ENCODE assay signal across 15 mouse cellular contexts in the genomic region with DNA sequence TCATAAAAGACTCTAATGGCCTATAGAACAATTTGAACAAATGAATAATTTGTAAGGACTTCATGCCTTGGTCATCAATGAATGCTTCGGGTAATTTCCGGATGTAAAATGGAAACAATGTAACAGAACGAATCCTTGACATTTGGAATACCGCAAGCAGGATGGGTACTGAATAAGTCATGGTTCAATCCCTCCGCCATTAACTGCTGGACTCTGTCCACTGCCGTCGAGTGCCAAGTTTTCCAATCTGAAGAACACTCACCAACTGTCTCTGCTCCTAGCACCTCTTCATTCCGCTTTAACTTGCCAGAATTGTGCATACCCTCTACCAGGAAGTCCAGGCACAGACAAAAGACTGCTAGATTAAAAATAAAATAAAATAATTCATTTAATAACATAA.
"Had no signal": no experiment of that assay in that cellular context is flagged by ENCODE, and none has a peak within 500 bp of the region (broad histone marks: within the 10 kb centered on the region; RNA-seq: fewer than 3 reads in every experiment).

No protein-coding gene starts in this region.

- H3K9me3 ChIP-seq: intestine, embryonic 15.5 days; liver, embryonic 13.5 days; midbrain, embryonic 12.5 days; neural tube, embryonic 13.5 days; stomach, embryonic 15.5 days had no signal

- H3K27ac ChIP-seq: intestine, embryonic 15.5 days; liver, embryonic 13.5 days; midbrain, embryonic 12.5 days; neural tube, embryonic 13.5 days; stomach, embryonic 15.5 days had no signal

- ATAC-seq: intestine, embryonic 15.5 days; midbrain, embryonic 16.5 days had no signal

- H3K4me2 ChIP-seq: intestine, embryonic 15.5 days; liver, embryonic 13.5 days; midbrain, embryonic 12.5 days; neural tube, embryonic 13.5 days; stomach, embryonic 15.5 days had no signal

- H3K4me3 ChIP-seq: intestine, embryonic 15.5 days; liver, embryonic 13.5 days; midbrain, embryonic 12.5 days; myocyte; neural tube, embryonic 13.5 days; stomach, embryonic 15.5 days had no signal

- H3K9ac ChIP-seq: intestine, embryonic 15.5 days; liver, embryonic 13.5 days; midbrain, embryonic 12.5 days; neural tube, embryonic 13.5 days; stomach, embryonic 15.5 days had no signal

- H3K36me3 ChIP-seq: intestine, embryonic 15.5 days; liver, embryonic 13.5 days; midbrain, embryonic 12.5 days; neural tube, embryonic 13.5 days; stomach, embryonic 15.5 days had no signal

- H3K4me1 ChIP-seq: intestine, embryonic 15.5 days; liver, embryonic 13.5 days; midbrain, embryonic 12.5 days; neural tube, embryonic 13.5 days; stomach, embryonic 15.5 days had no signal

- H3K27me3 ChIP-seq: intestine, embryonic 15.5 days; liver, embryonic 13.5 days; midbrain, embryonic 12.5 days; stomach, embryonic 15.5 days had no signal

- DNase-seq: kidney, adult 11 months; liver, embryonic 13.5 days; lung, adult 2 months; lung, postnatal 14 days; lung, postnatal 4 days; retina, postnatal 1 day; right cerebral cortex, postnatal 25 days; spleen, adult 18-20 months; thymus, postnatal 25 days had no signal
